Mouse (Mus musculus) erythroblast, embryonic 14.5 days (primary cell): ENCODE measurements around the gene 1110032F04Rik.

Source experiments
- GATA1 ChIP-seq: IDR thresholded peaks from 2 replicates; pipeline ENCODE4 v1.6.1; 2012; ENCODE audit warnings: low read length, inconsistent platforms, mixed read lengths
- TAL1 ChIP-seq: IDR thresholded peaks from 3 replicates; pipeline ENCODE4 v1.6.1; 2012; ENCODE audit warnings: low read length, inconsistent platforms, mixed read lengths

DNA sequence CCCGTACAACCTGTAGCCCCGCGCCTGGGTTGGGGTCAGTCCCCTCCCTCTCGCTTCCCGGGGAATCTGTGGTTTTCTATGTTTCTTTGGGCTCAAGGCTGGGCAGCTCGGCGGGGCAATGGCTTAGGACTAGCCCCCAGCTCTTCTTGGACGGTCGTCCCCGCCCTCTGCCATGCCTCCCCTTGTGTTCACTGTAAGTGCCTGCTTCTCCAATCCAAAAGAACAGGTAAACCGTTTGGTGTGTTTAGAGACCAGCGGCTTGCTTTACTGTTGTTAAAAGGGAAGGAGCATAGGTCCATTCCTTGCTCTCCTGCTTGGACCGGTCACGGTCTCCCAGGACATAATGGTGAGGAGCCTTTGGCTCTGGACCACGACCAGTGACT, 1.2 kb downstream of the 1110032F04Rik start:
- TF ChIP-seq GATA1 (no peak), TAL1 (no peak)
